Mouse (Mus musculus): ENCODE measurements around the gene Cks2.

Cks2 gene

GRCm38 (mm10) chr13:51681076-51681475, 36.0 kb downstream of the Cks2 start:
- no peak for DNase-seq (ENCODE audit: low read depth)

GRCm38 (mm10) chr13:51681634-51682033, 36.6 kb downstream of the Cks2 start:
- DNase-seq (ENCODE audit: low read depth): no peak

GRCm38 (mm10) chr13:51685290-51685966, 40.4 kb downstream of the Cks2 start:
- no peak for DNase-seq (ENCODE audit: low read depth)

- DNase-seq (ENCODE audit: low read depth): no peak
Observed at GRCm38 (mm10) chr13:51686966-51687365, 41.9 kb downstream of the Cks2 start.

GRCm38 (mm10) chr13:51688688-51689087, 43.7 kb downstream of the Cks2 start:
- no peak for DNase-seq (ENCODE audit: low read depth)

GRCm38 (mm10) chr13:51696481-51696880, 51.4 kb downstream of the Cks2 start:
- DNase-seq (ENCODE audit: low read depth): no peak

GRCm38 (mm10) chr13:51697455-51697854, 52.4 kb downstream of the Cks2 start:
- DNase-seq (ENCODE audit: low read depth): no peak

GRCm38 (mm10) chr13:51697897-51698296, 52.9 kb downstream of the Cks2 start:
- no peak for DNase-seq (ENCODE audit: low read depth)

- DNase-seq (ENCODE audit: low read depth): no peak
Observed at GRCm38 (mm10) chr13:51698318-51698717, 53.3 kb downstream of the Cks2 start.
